Mouse (Mus musculus) cerebellum, postnatal 10 days (tissue): ENCODE data around the gene Lancl2.

ENCODE experiments used
- DNase-seq, 2 experiments: peaks; one replicate each; pipeline ENCODE4 v3.0.0; 2021; ENCODE audit warnings: mixed read lengths in 2 of 2

The Lancl2 gene

DNA sequence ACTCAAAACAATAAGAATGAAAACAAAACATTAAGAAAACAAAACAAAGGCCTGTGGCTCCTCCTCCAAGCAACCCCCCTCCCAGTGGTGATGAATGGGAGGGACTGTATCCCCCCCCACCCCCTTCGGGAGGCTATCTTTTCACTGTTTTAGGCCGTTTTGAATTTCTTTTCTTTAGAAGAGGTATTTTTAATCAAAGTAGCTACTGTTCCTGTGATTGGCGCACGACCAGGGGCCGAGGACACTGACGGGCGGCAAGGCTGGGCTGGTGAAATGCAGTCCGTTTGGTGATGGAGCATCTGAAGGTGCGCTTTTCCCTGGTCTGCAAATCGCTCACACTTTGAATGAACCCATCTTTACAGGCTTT is at the start of gene Lancl2:
Gene Lancl2 (plus strand): TSS at position 165 of the 367 bp plus-strand sequence.
- DNase-seq, result peak; percentile 75 to 80

- DNase-seq, result no peak
These were observed 41.0 kb upstream of the Lancl2 start for GRCm38 (mm10) chr6:57661295-57661694.

- no peak for DNase-seq
These were observed 18.2 kb upstream of the Lancl2 start for GRCm38 (mm10) chr6:57684156-57684555.

- DNase-seq, result peak; percentile 92
These were observed 10.7 kb upstream of the Lancl2 start, which contains the start of gene Pyurf for GRCm38 (mm10) chr6:57691467-57692261. TSS of gene Pyurf (minus strand) at chr6:57692078.

GRCm38 (mm10) chr6:57693116-57693515 is 9.2 kb upstream of the Lancl2 start:
- DNase-seq, result no peak

DNA sequence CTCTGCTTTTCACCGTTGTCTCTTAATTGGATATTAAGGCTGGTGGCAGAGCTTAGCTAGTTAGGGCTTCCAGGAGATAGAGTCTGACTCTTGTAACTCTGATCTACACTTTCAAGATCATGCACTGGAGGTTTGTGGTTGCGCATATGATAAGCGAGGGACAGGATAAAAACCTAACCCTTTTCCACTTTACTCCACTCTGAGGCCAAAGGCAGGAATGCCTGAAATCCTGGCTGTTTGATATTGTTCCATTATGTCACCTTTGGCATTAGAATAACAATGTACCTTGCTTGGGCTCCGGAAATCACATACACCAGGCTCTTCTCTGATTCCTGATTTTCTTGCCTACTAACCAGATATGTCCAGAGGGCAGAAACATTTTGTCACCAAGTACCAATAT is 654 bp upstream of the Lancl2 start:
- DNase-seq, result peak in 1 of 2 experiments; percentile 38

DNA sequence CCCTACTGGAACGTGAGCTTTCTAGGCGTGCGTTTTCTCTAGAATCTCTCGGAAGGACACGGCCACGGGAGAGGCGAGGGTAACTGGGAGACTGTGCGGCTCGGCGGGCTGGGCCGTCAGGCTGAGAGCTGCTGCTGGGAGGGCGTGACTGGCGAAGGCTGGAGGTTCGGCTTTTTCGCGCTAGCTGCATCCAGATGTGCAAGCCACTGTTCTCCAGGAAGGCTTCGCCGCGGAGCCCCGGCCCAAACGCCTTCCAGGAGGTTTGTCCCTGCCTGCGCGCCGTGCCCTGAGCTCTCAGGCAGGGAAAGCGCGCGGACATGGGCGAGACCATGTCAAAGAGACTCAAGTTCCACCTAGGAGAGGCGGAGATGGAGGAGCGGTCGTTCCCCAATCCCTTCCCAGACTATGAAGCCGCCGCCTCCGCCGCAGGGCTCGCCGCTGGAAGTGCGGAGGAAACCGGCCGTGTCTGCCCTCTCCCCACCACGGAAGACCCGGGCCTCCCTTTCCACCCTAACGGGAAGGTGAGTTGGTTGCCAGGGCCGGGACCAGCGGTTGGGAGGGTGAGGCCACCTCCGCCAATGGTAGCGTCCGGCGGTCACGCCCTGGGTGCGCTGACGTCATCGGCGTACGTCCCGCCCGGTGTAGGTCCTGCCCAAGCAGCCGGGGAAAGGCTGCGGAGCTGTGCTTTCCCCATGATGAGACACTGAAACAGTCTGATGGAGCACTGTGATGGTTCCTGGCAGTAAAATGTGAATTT is 581 bp downstream of the Lancl2 start:
- DNase-seq, result peak; percentile 98 to 99

GRCm38 (mm10) chr6:57703703-57704102 is 1.4 kb downstream of the Lancl2 start:
- peak; percentile 35 to 38 for DNase-seq

- DNase-seq, result no peak
These were observed 4.4 kb downstream of the Lancl2 start for GRCm38 (mm10) chr6:57706721-57707120.

- no peak for DNase-seq
These were observed 9.4 kb downstream of the Lancl2 start for GRCm38 (mm10) chr6:57711726-57712125.

- DNase-seq, result no peak
These were observed 19.0 kb downstream of the Lancl2 start for GRCm38 (mm10) chr6:57721347-57721746.

GRCm38 (mm10) chr6:57742749-57743148 is 40.4 kb downstream of the Lancl2 start:
- DNase-seq, result no peak

DNA sequence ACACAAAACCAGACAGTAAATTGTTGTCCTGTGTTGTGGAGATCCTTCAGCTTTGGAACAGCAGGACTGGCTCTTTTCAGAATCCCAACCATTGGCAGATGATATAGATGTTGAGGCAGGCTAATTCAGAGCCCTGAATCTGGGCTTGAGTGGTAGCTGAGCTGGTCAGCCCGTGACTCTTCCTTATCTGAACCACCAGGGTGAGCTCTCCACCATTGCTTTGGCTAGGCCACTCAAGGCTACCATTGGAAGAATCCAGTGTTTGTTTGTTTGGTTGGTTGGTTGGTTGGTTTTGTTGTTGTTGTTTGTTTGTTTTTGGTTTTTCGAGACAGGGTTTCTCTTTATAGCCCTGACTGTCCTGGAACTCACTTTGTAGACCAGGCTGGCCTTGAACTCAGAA is 41.0 kb downstream of the Lancl2 start:
- DNase-seq, result peak; percentile 24 to 28

DNA sequence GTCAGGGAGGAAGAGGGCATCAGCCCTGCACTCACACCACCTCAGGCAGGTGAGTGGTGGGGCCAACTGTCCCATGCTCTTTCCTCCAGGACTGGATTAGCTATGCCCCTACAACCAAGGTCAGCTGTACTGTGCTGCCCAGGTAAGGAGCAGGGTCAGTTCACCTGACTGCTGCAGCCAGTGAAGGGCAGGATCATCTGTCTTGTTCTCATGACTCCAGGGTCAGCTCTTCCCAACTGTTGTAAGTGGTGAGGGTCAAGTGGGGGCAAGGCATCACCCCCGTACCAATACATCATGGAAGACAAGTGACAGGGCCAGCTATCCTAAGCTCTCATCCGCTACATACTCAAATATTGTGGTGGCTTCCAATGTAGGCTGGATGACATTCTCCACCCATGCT is 41.8 kb downstream of the Lancl2 start:
- no peak for DNase-seq

GRCm38 (mm10) chr6:57744974-57745747 is 42.8 kb downstream of the Lancl2 start:
- no peak for DNase-seq

GRCm38 (mm10) chr6:57745748-57746129 is 43.4 kb downstream of the Lancl2 start:
- no peak for DNase-seq

- no peak for DNase-seq
These were observed 51.8 kb downstream of the Lancl2 start for GRCm38 (mm10) chr6:57753962-57754759.

GRCm38 (mm10) chr6:57763054-57763453 is 60.7 kb downstream of the Lancl2 start:
- DNase-seq, result no peak

DNA sequence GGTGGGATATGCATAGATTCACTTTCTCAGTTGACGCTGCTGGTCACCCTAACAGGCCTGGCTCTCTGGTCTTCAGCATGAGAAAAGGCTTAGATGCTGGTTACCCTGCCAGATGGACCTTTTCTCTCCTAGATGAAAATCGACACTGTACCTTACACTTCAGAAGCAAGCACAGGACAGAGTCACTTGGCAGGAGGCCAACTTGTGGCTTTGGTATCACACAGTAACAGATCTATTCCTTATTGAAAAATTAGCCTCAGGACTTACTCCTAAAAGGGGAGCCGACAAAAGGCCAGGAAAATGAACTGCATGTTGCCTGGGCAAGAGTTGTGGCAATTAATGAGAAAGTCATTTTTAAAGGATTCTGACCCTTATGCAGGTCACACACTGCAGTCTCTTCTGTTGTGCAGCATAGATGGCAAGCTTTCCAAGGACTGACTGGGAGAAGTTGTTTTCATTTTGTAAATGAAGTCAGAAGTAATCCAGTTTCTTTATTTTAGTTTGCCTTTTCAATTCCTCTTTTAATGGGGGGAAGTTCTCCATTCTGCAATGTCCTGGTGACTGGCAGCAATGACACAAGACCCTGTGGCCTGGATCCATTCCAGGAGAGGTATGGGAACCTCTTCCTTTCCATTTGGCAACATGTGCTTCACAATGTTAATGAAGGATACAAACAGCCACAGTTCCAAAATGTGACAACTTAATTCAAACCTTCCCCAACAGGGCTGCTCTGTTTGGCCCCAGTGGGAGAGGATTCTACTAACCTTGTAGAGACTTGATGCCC is 62.9 kb downstream of the Lancl2 start:
- peak; percentile 45 to 49 for DNase-seq

DNA sequence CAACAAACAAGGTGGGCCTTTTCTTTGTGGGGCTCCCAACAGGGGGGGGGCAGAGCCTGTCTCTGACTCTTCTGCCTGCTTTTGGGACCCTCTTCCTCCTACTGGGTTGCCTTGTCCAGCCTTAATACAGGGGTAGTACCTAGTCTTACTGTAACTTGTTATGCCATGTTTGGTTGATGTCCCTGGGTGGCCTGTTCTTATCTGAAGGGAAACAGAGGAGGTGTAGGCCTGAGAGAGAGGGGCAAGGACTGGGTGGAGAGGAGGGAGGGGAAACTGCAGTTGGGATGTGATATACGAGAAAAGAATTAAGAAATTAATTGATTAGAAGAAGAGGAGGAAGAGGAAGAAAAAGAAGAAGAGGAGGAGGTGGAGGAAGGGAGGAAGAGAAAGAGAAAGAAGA is 63.9 kb downstream of the Lancl2 start:
- no peak for DNase-seq

- no peak for DNase-seq
These were observed 65.0 kb downstream of the Lancl2 start for GRCm38 (mm10) chr6:57767112-57767868.
